8 mouse cellular contexts compared by ENCODE assay signal in genomic region chr12:82169571-82170431, GRCm38 (mm10). TPM values are rescaled to one million over a fixed set of nuclear protein-coding genes. Genes with fewer than 3 reads are reported as not detected.
DNase-seq lines count a peak whose midpoint lies in the region; ATAC-seq and TF ChIP-seq lines count a peak whose summit lies in the region.

No protein-coding gene starts in this region.

- peak; percentile 63 for DNase-seq in adipocyte (ENCODE audit: low spot score)
- peak; percentile 80 for DNase-seq in embryo, embryonic 10.5 days (ENCODE audit: low spot score)
- DNase-seq in left cerebral cortex, postnatal 36 days (ENCODE audit: low spot score in 2 of 2): peak; percentile 80 to 88
- DNase-seq in mesoderm, embryonic 11.5 days (ENCODE audit: low read depth, low spot score): peak; percentile 74
- DNase-seq in right cerebral cortex, postnatal 36 days (ENCODE audit: low spot score in 2 of 2): peak; percentile 55 to 65
- DNase-seq in yolk sac, embryonic 10.5 days (ENCODE audit: low spot score): peak; percentile 73

- WGBS in intestine, postnatal 0 days: under 1% methylated on average over 96 of the region's 109 CpGs

- ATAC-seq in granulocyte monocyte progenitor cell, adult 5-6 weeks (replicated peaks; ENCODE audit: poor library complexity, severe bottlenecking): peak; percentile 42
- peak; percentile 70 for ATAC-seq in intestine, postnatal 0 days

- peak overlapping the region; percentile 90 for H3K27ac ChIP-seq in intestine, postnatal 0 days (ENCODE audit: low read depth, low read length)

- no peaks in the 10 kb centered on the region for H3K27me3 ChIP-seq in intestine, postnatal 0 days (replicated peaks; ENCODE audit: control insufficient read depth, insufficient read depth, low read length)

- peak overlapping the region; percentile 88 for H3K9ac ChIP-seq in intestine, postnatal 0 days (ENCODE audit: low read depth, low read length)

- H3K4me2 ChIP-seq in intestine, postnatal 0 days (replicated peaks; ENCODE audit: low read depth): peak overlapping the region; percentile 97

- peak overlapping the region; percentile 90 for H3K4me3 ChIP-seq in intestine, postnatal 0 days (ENCODE audit: low read depth, low read length)

- peaks cover 4% of the 10 kb centered on the region; the same call in 1 of the 2 replicates for H3K4me1 ChIP-seq in intestine, postnatal 0 days (replicated peaks; ENCODE audit: control insufficient read depth, insufficient read depth, low read length)

- intact Hi-C loops in left cerebral cortex, postnatal 36 days (cut with DNase I): loop anchor here (1.0 to 10.0 kb wide), 6 partner anchors 58 to 298 kb away; no protein-coding TSS in a partner anchor

- TF ChIP-seq CTCF in intestine, postnatal 0 days (IDR thresholded peaks at IDR 0.05; ENCODE audit: low read depth): no peak

- H3K36me3 ChIP-seq in intestine, postnatal 0 days (ENCODE audit: control insufficient read depth, insufficient read depth): no peaks in the 10 kb centered on the region

- no peaks in the 10 kb centered on the region for H3K9me3 ChIP-seq in intestine, postnatal 0 days (ENCODE audit: control insufficient read depth)

RNA-seq across cellular contexts. Expression of gene Sipa1l1, which starts 0.7 kb away (rescaled TPM):
- 37.1 and 43.1 TPM in 2 replicates for total RNA-seq in granulocyte monocyte progenitor cell, adult 5-6 weeks (2014; fragmentation: Nextera tagmentation)
- total RNA-seq in granulocyte monocyte progenitor cell, adult 5-6 weeks (2017): 26.6 and 30.9 TPM in 2 replicates
- polyA plus RNA-seq in intestine, postnatal 0 days (2015; fragmentation: Nextera tagmentation; extraction: Ambion mirVana): 10.2 and 12.6 TPM in 2 replicates
- 100 to 1,000 TPM; 242 to 306 TPM for total RNA-seq in left cerebral cortex, postnatal 36 days (2021)

Comparison
In these comparisons a context has a peak if more than half of its experiments do, and no peak if none do; other contexts are left out.
1. Peak in every context shown above with its lines: DNase-seq, ATAC-seq, H3K4me3 ChIP-seq and H3K27ac ChIP-seq.
2. RNA of gene Sipa1l1, which starts 0.7 kb away (total RNA-seq): 242 to 306 TPM in left cerebral cortex, postnatal 36 days; 26.6 to 43.1 TPM in granulocyte monocyte progenitor cell, adult 5-6 weeks; every median in the first group is over 4 times any median in the second.